Mouse (Mus musculus) intestine, embryonic 14.5 days (tissue): Measurements from ENCODE around the gene Slc25a23. TPM values are rescaled to one million over a fixed set of nuclear protein-coding genes. Genes with fewer than 3 reads are reported as not detected.
A peak's percentile ranks its signal among the peaks of the same experiment; 100 is the strongest.

Source experiments
- ATAC-seq: fragments of 200-750 bp; cut with Nextera tagmentation; replicated peaks from 2 replicates; pipeline ENCODE4 v1.8.0; 2017; ENCODE audit warnings: low read depth, moderate number of reproducible peaks, moderate TSS enrichment, moderate library complexity; ENCODE audit not compliant: low FRiP score, low TSS enrichment
- DNase-seq: peaks from one replicate; pipeline ENCODE4 v3.0.0-alpha.2; 2018; ENCODE audit warnings: low spot score
- H3K27ac ChIP-seq: fragments of 300-500 bp; sonication (generic); 2 replicates; pipeline ENCODE4 v1.5.1; 2014; ENCODE audit warnings: low read depth, mild to moderate bottlenecking, control low read depth
- H3K27me3 ChIP-seq: fragments of 300-500 bp; sonication (generic); replicated peaks from 2 replicates; pipeline ENCODE4 v1.6.1; 2014; ENCODE audit warnings: low read length, control low read depth; ENCODE audit not compliant: control insufficient read depth, insufficient read depth
- H3K36me3 ChIP-seq: fragments of 300-500 bp; sonication (generic); 2 replicates; pipeline ENCODE4 v1.6.1; 2014; ENCODE audit warnings: low read length, control low read depth; ENCODE audit not compliant: control insufficient read depth, insufficient read depth
- H3K4me1 ChIP-seq: fragments of 300-500 bp; sonication (generic); replicated peaks from 2 replicates; pipeline ENCODE4 v1.6.1; 2014; ENCODE audit warnings: low read length, control low read depth, mixed read lengths; ENCODE audit not compliant: control insufficient read depth, insufficient read depth
- H3K4me2 ChIP-seq: fragments of 300-500 bp; sonication (generic); 2 replicates; pipeline ENCODE4 v1.6.1; 2014; ENCODE audit warnings: low read length
- H3K4me3 ChIP-seq: fragments of 300-500 bp; sonication (generic); 2 replicates; pipeline ENCODE4 v1.5.1; 2014; ENCODE audit warnings: low read depth, low read length, control low read depth, mixed read lengths
- H3K9ac ChIP-seq: fragments of 300-500 bp; sonication (generic); 2 replicates; pipeline ENCODE4 v1.6.1; 2014; ENCODE audit warnings: mild to moderate bottlenecking, low read length
- H3K9me3 ChIP-seq: fragments of 300-500 bp; sonication (generic); 2 replicates; pipeline ENCODE4 v1.6.1; 2016; ENCODE audit warnings: low read length, control low read depth; ENCODE audit not compliant: control insufficient read depth
- WGBS: fragments of 180-500 bp; shearing (Covaris S2); extraction: QIAGEN DNeasy Blood & Tissue Kit; methylation state at CpG from one replicate; pipeline ENCODE4 v1.1.7; 2014; 5-methylcytosine and 5-hydroxymethylcytosine counted together
- polyA plus RNA-seq: library from polyadenylated mRNA; unstranded; fragments of >200 nt; fragmentation: Nextera tagmentation; extraction: Ambion mirVana; gene quantifications from 2 replicates; pipeline ENCODE4 v1.2.1, GENCODE M21; 2014

Gene Slc25a23
- polyA plus RNA-seq, 1 experiment from 2014 or later, result 11.2 TPM

GRCm38 (mm10) chr17:57041554-57041953 is 18.1 kb downstream of the Slc25a23 start, which contains the start of gene Slc25a41:
TSS of gene Slc25a41 (minus strand) at chr17:57041654.
- ATAC-seq, result no peak
- Histone ChIP-seq H3K9ac (no peak within 1 kb of the TSS), H3K27me3 (peaks cover 12% of the 10 kb centered on the region; the same call in 1 of the 2 replicates), H3K9me3 (no peaks in the 10 kb centered on the region), H3K4me1 (no peaks in the 10 kb centered on the region), H3K4me2 (no peak within 1 kb of the TSS), H3K36me3 (0 out of 2 replicates have a peak, but pooled peaks cover 6% of the 10 kb centered on the region), H3K27ac (no peak within 1 kb of the TSS), H3K4me3 (no peak within 1 kb of the TSS)
- no peak for DNase-seq
- WGBS, result 73% methylated on average over 8 of the region's 8 CpGs

- H3K9ac ChIP-seq, result no peak overlapping the region
- no peak overlapping the region for H3K27ac ChIP-seq
- H3K4me1 ChIP-seq, result no peaks in the 10 kb centered on the region
- no peaks in the 10 kb centered on the region for H3K9me3 ChIP-seq
- peaks cover 12% of the 10 kb centered on the region; the same call in 1 of the 2 replicates for H3K27me3 ChIP-seq
- no peak overlapping the region for H3K4me3 ChIP-seq
- WGBS, result 35% methylated on average over 8 of the region's 8 CpGs
- no peak for DNase-seq
- no peak for ATAC-seq
- H3K4me2 ChIP-seq, result no peak overlapping the region
- H3K36me3 ChIP-seq, result no peaks in the 10 kb centered on the region
Measured at GRCm38 (mm10) chr17:57038978-57039377, 20.7 kb downstream of the Slc25a23 start.

GRCm38 (mm10) chr17:57032854-57033253 is 26.8 kb downstream of the Slc25a23 start:
- Histone ChIP-seq H3K4me3 (no peak overlapping the region), H3K4me2 (peak overlapping the region; percentile 65; the same call in 1 of the 2 replicates), H3K36me3 (peaks cover 13% of the 10 kb centered on the region), H3K9me3 (no peaks in the 10 kb centered on the region), H3K27me3 (no peaks in the 10 kb centered on the region), H3K4me1 (peaks cover 13% of the 10 kb centered on the region), H3K9ac (no peak overlapping the region), H3K27ac (no peak overlapping the region)
- DNase-seq (no peak), ATAC-seq (no peak)
- WGBS, result 88% methylated on average over 4 of the region's 4 CpGs

GRCm38 (mm10) chr17:57031661-57032420 is 27.8 kb downstream of the Slc25a23 start:
- ATAC-seq (peak; percentile 99), DNase-seq (peak; percentile 98)
- peak overlapping the region; percentile 65 for H3K4me2 ChIP-seq
- peak overlapping the region; percentile 47 for H3K9ac ChIP-seq
- H3K27me3 ChIP-seq, result no peaks in the 10 kb centered on the region
- peak overlapping the region; percentile 83 for H3K27ac ChIP-seq
- peak overlapping the region; percentile 79 for H3K4me3 ChIP-seq
- no peaks in the 10 kb centered on the region for H3K9me3 ChIP-seq
- H3K36me3 ChIP-seq, result peaks cover 23% of the 10 kb centered on the region
- WGBS, result under 1% methylated on average over 38 of the region's 38 CpGs
- peaks cover 13% of the 10 kb centered on the region for H3K4me1 ChIP-seq

GRCm38 (mm10) chr17:57030931-57031660 is 28.6 kb downstream of the Slc25a23 start, which contains the start of gene Khsrp:
TSS of gene Khsrp (minus strand) at chr17:57031522.
- peaks cover 13% of the 10 kb centered on the region for H3K4me1 ChIP-seq
- ATAC-seq (peak; percentile 0; the same call in 1 of the 2 replicates), DNase-seq (peak; percentile 64)
- H3K4me3 ChIP-seq, result peak within 1 kb of the TSS; percentile 79
- H3K9me3 ChIP-seq, result no peaks in the 10 kb centered on the region
- peak within 1 kb of the TSS; percentile 85 for H3K4me2 ChIP-seq
- H3K27ac ChIP-seq, result peak within 1 kb of the TSS; percentile 93
- H3K27me3 ChIP-seq, result no peaks in the 10 kb centered on the region
- peak within 1 kb of the TSS; percentile 99 for H3K9ac ChIP-seq
- under 1% methylated on average over 69 of the region's 99 CpGs for WGBS
- H3K36me3 ChIP-seq, result peaks cover 31% of the 10 kb centered on the region

- DNase-seq (no peak), ATAC-seq (no peak)
- no peaks in the 10 kb centered on the region for H3K27me3 ChIP-seq
- H3K9me3 ChIP-seq, result no peaks in the 10 kb centered on the region
- H3K9ac ChIP-seq, result peak overlapping the region; percentile 99
- peak overlapping the region; percentile 85 for H3K4me2 ChIP-seq
- peaks cover 45% of the 10 kb centered on the region for H3K36me3 ChIP-seq
- peaks cover 13% of the 10 kb centered on the region for H3K4me1 ChIP-seq
- H3K27ac ChIP-seq, result no peak overlapping the region
- WGBS, result 29% methylated on average over 8 of the region's 8 CpGs
- H3K4me3 ChIP-seq, result peak overlapping the region; percentile 79
Measured at GRCm38 (mm10) chr17:57029691-57030090, 30.0 kb downstream of the Slc25a23 start.

GRCm38 (mm10) chr17:57027471-57027870 is 32.2 kb downstream of the Slc25a23 start:
- Histone ChIP-seq H3K27me3 (no peaks in the 10 kb centered on the region), H3K27ac (no peak overlapping the region), H3K4me2 (no peak overlapping the region), H3K4me3 (no peak overlapping the region), H3K36me3 (peaks cover 67% of the 10 kb centered on the region), H3K4me1 (peaks cover 13% of the 10 kb centered on the region), H3K9ac (no peak overlapping the region), H3K9me3 (no peaks in the 10 kb centered on the region)
- ATAC-seq (no peak), DNase-seq (no peak)
- 86% methylated on average over 4 of the region's 4 CpGs for WGBS

- ATAC-seq (no peak), DNase-seq (no peak)
- no peaks in the 10 kb centered on the region for H3K27me3 ChIP-seq
- no peak overlapping the region for H3K9ac ChIP-seq
- H3K4me2 ChIP-seq, result no peak overlapping the region
- H3K9me3 ChIP-seq, result no peaks in the 10 kb centered on the region
- WGBS, result 93% methylated on average over 5 of the region's 5 CpGs
- H3K4me1 ChIP-seq, result no peaks in the 10 kb centered on the region
- peaks cover 62% of the 10 kb centered on the region for H3K36me3 ChIP-seq
- H3K27ac ChIP-seq, result no peak overlapping the region
- H3K4me3 ChIP-seq, result no peak overlapping the region
Measured at GRCm38 (mm10) chr17:57020960-57021359, 38.7 kb downstream of the Slc25a23 start.
